ENCODE assay signal across 11 mouse cellular contexts in the genomic region with DNA sequence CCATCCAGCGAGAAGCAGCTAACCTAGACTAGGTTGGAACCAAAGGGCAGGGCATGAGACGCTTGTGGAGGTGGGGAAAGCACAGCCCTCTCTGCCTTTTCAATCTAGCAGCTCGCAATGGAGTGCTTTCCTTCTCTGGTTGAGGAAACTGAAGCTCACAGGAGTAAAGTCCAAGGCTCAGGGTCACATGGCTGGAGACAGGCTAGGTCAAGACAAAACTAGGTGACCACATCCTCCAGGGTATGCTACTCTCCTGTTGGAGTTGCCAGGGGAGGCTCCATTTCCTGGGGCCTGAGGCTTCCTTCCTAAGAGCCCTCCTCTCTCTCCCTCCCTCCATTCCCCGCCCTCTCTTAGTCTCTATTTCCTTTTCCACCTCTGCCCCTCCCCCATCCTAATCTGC.
DNase-seq lines count a peak whose midpoint lies in the region; ATAC-seq and TF ChIP-seq lines count a peak whose summit lies in the region.
"Had no signal": no experiment of that assay in that cellular context is flagged by ENCODE, and none has a peak within 500 bp of the region (broad histone marks: within the 10 kb centered on the region; RNA-seq: fewer than 3 reads in every experiment).

No protein-coding gene starts in this region.

- peaks cover 46% of the 10 kb centered on the region for H3K36me3 ChIP-seq in embryonic facial prominence, embryonic 13.5 days
- H3K36me3 ChIP-seq in intestine, postnatal 0 days (ENCODE audit: control insufficient read depth, insufficient read depth), result peaks cover 16% of the 10 kb centered on the region; the same call in 1 of the 2 replicates
- 0 out of 2 replicates have a peak, but pooled peaks cover 5% of the 10 kb centered on the region for H3K36me3 ChIP-seq in midbrain, embryonic 15.5 days (replicated peaks)

- peak overlapping the region; percentile 33; the same call in 1 of the 2 replicates for H3K27ac ChIP-seq in layer of hippocampus, adult 2 months
- H3K27ac ChIP-seq in embryonic facial prominence, embryonic 13.5 days, result peak overlapping the region; percentile 87
- H3K27ac ChIP-seq in intestine, postnatal 0 days (ENCODE audit: low read depth, low read length), result peak overlapping the region; percentile 28; the same call in 1 of the 2 replicates
- peak overlapping the region; percentile 70 for H3K27ac ChIP-seq in midbrain, embryonic 15.5 days

- 35% methylated on average over 4 of the region's 4 CpGs for WGBS in embryonic facial prominence, embryonic 13.5 days
- WGBS in intestine, postnatal 0 days, result 50% methylated on average over 4 of the region's 4 CpGs
- 63% methylated on average over 4 of the region's 4 CpGs for WGBS in midbrain, embryonic 15.5 days

- no peak for ATAC-seq in embryonic facial prominence, embryonic 13.5 days (ENCODE audit: insufficient number of reproducible peaks, insufficient read depth, low FRiP score, low TSS enrichment, low read depth)
- 0 out of 2 replicates have a peak, but pooled peaks have one; percentile 31 for ATAC-seq in intestine, postnatal 0 days
- no peak for ATAC-seq in midbrain, embryonic 15.5 days (replicated peaks)

- H3K4me2 ChIP-seq in embryonic facial prominence, embryonic 13.5 days, result no peak overlapping the region
- no peak overlapping the region for H3K4me2 ChIP-seq in intestine, postnatal 0 days (replicated peaks; ENCODE audit: low read depth)
- no peak overlapping the region for H3K4me2 ChIP-seq in midbrain, embryonic 15.5 days

- peak overlapping the region; percentile 44; the same call in 1 of the 2 replicates for H3K9ac ChIP-seq in embryonic facial prominence, embryonic 13.5 days
- no peak overlapping the region for H3K9ac ChIP-seq in intestine, postnatal 0 days (ENCODE audit: low read depth, low read length)
- H3K9ac ChIP-seq in midbrain, embryonic 15.5 days, result no peak overlapping the region

- peaks cover 57% of the 10 kb centered on the region for H3K4me1 ChIP-seq in embryonic facial prominence, embryonic 13.5 days
- H3K4me1 ChIP-seq in intestine, postnatal 0 days (replicated peaks; ENCODE audit: control insufficient read depth, insufficient read depth, low read length), result no peaks in the 10 kb centered on the region
- H3K4me1 ChIP-seq in midbrain, embryonic 15.5 days, result peaks cover 42% of the 10 kb centered on the region

- H3K9me3 ChIP-seq in embryonic facial prominence, embryonic 13.5 days, result no peaks in the 10 kb centered on the region
- no peaks in the 10 kb centered on the region for H3K9me3 ChIP-seq in intestine, postnatal 0 days (ENCODE audit: control insufficient read depth)
- H3K9me3 ChIP-seq in midbrain, embryonic 15.5 days, result no peaks in the 10 kb centered on the region

- TF ChIP-seq CTCF in layer of hippocampus, adult 2 months (conservative IDR thresholded peaks at IDR 0.05), result no peak
- TF ChIP-seq CTCF in intestine, postnatal 0 days (IDR thresholded peaks at IDR 0.05; ENCODE audit: low read depth), result no peak

- H3K27me3 ChIP-seq in embryonic facial prominence, embryonic 13.5 days, result no peaks in the 10 kb centered on the region
- no peaks in the 10 kb centered on the region for H3K27me3 ChIP-seq in intestine, postnatal 0 days (replicated peaks; ENCODE audit: control insufficient read depth, insufficient read depth, low read length)
- H3K27me3 ChIP-seq in midbrain, embryonic 15.5 days (replicated peaks), result no peaks in the 10 kb centered on the region

- no peak for DNase-seq in layer of hippocampus, adult 2 months (ENCODE audit: low spot score in 2 of 2)
- no peak for DNase-seq in layer of hippocampus, postnatal 36 days
- no peak for DNase-seq in cerebellum, postnatal 4 days (ENCODE audit: low spot score in 2 of 2)
- no peak for DNase-seq in frontal cortex, postnatal 10 days (ENCODE audit: low spot score in 2 of 2)
- DNase-seq in gastrocnemius, adult 8-10 months (ENCODE audit: low spot score in 2 of 2), result no peak
- DNase-seq: adrenal gland, postnatal 14 days; heart, postnatal 4 days; lung, adult 2 months had no signal

- no peak overlapping the region for H3K4me3 ChIP-seq in layer of hippocampus, adult 2 months
- no peak overlapping the region for H3K4me3 ChIP-seq in embryonic facial prominence, embryonic 13.5 days
- H3K4me3 ChIP-seq in intestine, postnatal 0 days (ENCODE audit: low read depth, low read length), result no peak overlapping the region
- no peak overlapping the region for H3K4me3 ChIP-seq in midbrain, embryonic 15.5 days

Comparison
In these comparisons a context has a peak if more than half of its experiments do, and no peak if none do; other contexts are left out.
1. H3K27ac ChIP-seq: peak in every context shown above with its lines; median percentile 87 in embryonic facial prominence, embryonic 13.5 days; 70 in midbrain, embryonic 15.5 days; 33 in layer of hippocampus, adult 2 months; 28 in intestine, postnatal 0 days.